Mouse (Mus musculus) layer of hippocampus, postnatal 36 days (tissue): ENCODE results near the gene Ston2. TPM values are rescaled to one million over a fixed set of nuclear protein-coding genes. Genes with fewer than 3 reads are reported as not detected.

ENCODE experiments used
- DNase-seq, 2 experiments: peaks; one replicate each; pipeline ENCODE4 v3.0.0; 2022
- total RNA-seq, 2 experiments: library from RNA; stranded (reverse); gene quantifications; 2 replicates each; pipeline ENCODE4 v1.2.3; 2021

Gene Ston2
- total RNA-seq, 2 experiments from 2014 or later = 30.8 to 35.6 TPM

- no peak for DNase-seq
Observed at GRCm38 (mm10) chr12:91696231-91696630, 92.0 kb downstream of the Ston2 start.

- DNase-seq = no peak
Observed at GRCm38 (mm10) chr12:91695761-91696160, 92.4 kb downstream of the Ston2 start.

GRCm38 (mm10) chr12:91694748-91695147 is 93.4 kb downstream of the Ston2 start:
- no peak for DNase-seq

- DNase-seq = no peak
Observed at GRCm38 (mm10) chr12:91693566-91693965, 94.6 kb downstream of the Ston2 start.

GRCm38 (mm10) chr12:91692991-91693390 is 95.2 kb downstream of the Ston2 start:
- DNase-seq = no peak

GRCm38 (mm10) chr12:91685674-91686290 is 102.4 kb downstream of the Ston2 start:
- DNase-seq = no peak

- no peak for DNase-seq
Observed at GRCm38 (mm10) chr12:91684840-91685415, 103.3 kb downstream of the Ston2 start.

GRCm38 (mm10) chr12:91684101-91684839 is 103.9 kb downstream of the Ston2 start:
- DNase-seq = no peak

GRCm38 (mm10) chr12:91683549-91684100 is 104.6 kb downstream of the Ston2 start:
- no peak for DNase-seq

- DNase-seq = no peak
Observed at GRCm38 (mm10) chr12:91683096-91683495, 105.1 kb downstream of the Ston2 start.

GRCm38 (mm10) chr12:91679320-91680064 is 108.7 kb downstream of the Ston2 start:
- peak; percentile 32 to 50 for DNase-seq

- no peak for DNase-seq
Observed at GRCm38 (mm10) chr12:91675937-91676336, 112.2 kb downstream of the Ston2 start.

GRCm38 (mm10) chr12:91673141-91673540 is 115.0 kb downstream of the Ston2 start:
- no peak for DNase-seq

GRCm38 (mm10) chr12:91672528-91672927 is 115.7 kb downstream of the Ston2 start:
- peak; percentile 55 to 61 for DNase-seq

- DNase-seq = no peak
Observed at GRCm38 (mm10) chr12:91668529-91669245, 119.5 kb downstream of the Ston2 start.

- no peak for DNase-seq
Observed at GRCm38 (mm10) chr12:91667741-91668140, 120.4 kb downstream of the Ston2 start.

GRCm38 (mm10) chr12:91666607-91667006 is 121.6 kb downstream of the Ston2 start:
- no peak for DNase-seq

GRCm38 (mm10) chr12:91665431-91665830 is 122.8 kb downstream of the Ston2 start:
- DNase-seq = no peak

- DNase-seq = no peak
Observed at GRCm38 (mm10) chr12:91663260-91663659, 124.9 kb downstream of the Ston2 start.

- DNase-seq = no peak
Observed at GRCm38 (mm10) chr12:91662844-91663243, 125.3 kb downstream of the Ston2 start.

- DNase-seq = no peak
Observed at GRCm38 (mm10) chr12:91660640-91661417, 127.4 kb downstream of the Ston2 start.
